Mouse (Mus musculus): Measurements from ENCODE around the gene Orc4. TPM values are rescaled to one million over a fixed set of nuclear protein-coding genes. Genes with fewer than 3 reads are reported as not detected.

Gene Orc4
- polyA plus RNA-seq (2021; fragmentation: Nextera tagmentation): 45.9 and 57.4 TPM in 2 replicates
- long read RNA-seq, experiment 1, full-length matches to known transcripts: 42 of 63 reads
- long read RNA-seq, experiment 1, partial matches to known transcripts: 5 of 63 reads
- long read RNA-seq, experiment 1, other reads (novel, unspliced or antisense): 16 of 63 reads
- long read RNA-seq, experiment 2, full-length matches to known transcripts: 170 of 261 reads
- long read RNA-seq, experiment 2, partial matches to known transcripts: 8 of 261 reads
- long read RNA-seq, experiment 2, other reads (novel, unspliced or antisense): 83 of 261 reads

GRCm38 (mm10) chr2:48950252-48950315, at the start of gene Orc4:
TSS of gene Orc4 (minus strand) at chr2:48950277.

DNA sequence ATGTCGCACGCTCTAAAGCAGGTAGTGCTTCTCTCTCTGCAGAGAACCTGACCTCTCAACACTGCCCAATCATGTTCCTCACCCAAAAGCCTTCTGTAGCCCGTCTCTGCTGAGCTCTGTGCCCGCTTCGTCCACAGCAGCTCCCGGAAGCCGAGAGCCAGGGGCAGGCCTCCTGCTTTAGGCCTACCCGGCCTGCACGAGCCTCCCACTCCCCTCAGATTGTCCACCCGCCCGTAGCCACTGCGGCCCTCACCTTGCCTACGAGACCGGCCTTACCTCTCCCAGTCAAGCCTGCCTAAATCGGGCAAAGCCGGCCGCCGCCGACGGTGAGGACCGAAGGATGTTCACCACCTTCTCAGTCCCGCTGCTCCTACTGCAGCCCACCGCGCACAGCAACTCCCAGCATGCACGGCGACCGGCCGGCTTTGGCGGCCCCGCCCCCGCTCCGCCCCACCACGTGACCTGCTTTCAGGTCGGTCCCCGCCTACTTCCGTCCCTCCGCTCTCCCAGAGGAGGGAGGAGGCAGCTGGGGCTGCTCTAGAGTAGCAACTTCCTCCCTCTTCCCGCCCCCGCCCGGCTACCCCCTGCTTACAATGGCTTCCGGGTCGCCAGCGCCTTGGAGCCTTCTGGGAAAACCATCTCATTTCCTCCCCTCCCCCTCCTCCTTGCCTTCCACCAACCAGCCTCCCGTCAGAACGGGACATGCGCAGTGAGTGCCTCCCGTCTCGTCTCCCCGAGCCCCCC, 1.1 kb downstream of the Orc4 start, which contains the start of gene Mbd5:
Mbd5 (plus strand) TSS at position 668 of the 744 bp plus-strand sequence.

Other genes starting within 250 kb of the Orc4 start
- gene Acvr2a, start 136.2 kb downstream of the Orc4 start, polyA plus RNA-seq (2021; fragmentation: Nextera tagmentation): 11.2 and 12.7 TPM in 2 replicates
- 11.1 and 11.5 TPM in 2 replicates for gene Mbd5, start 769 bp downstream of the Orc4 start, polyA plus RNA-seq (2021; fragmentation: Nextera tagmentation)

All from layer of hippocampus, adult 6 months (tissue).